Mouse (Mus musculus): ENCODE measurements around the gene Gm17387. TPM values are rescaled to one million over a fixed set of nuclear protein-coding genes. Genes with fewer than 3 reads are reported as not detected.

Gm17387 gene
- polyA plus RNA-seq, 1 experiment = not detected

GRCm38 (mm10) chr7:141003248-141004010 lies 25.5 kb upstream of the Gm17387 start:
- TF ChIP-seq POLR2A (IDR thresholded peaks at IDR 0.05; ENCODE audit: insufficient read depth, low read length) (no peak), EP300 (IDR thresholded peaks at IDR 0.05; ENCODE audit: insufficient read depth, low read depth, low read length) (no peak), CTCF (IDR thresholded peaks at IDR 0.05; ENCODE audit: low read depth, low read length) (no peak)
- H3K9ac ChIP-seq (ENCODE audit: low read depth, poor library complexity, severe bottlenecking) = no peak overlapping the region
- no peaks in the 10 kb centered on the region for H3K9me3 ChIP-seq (replicated peaks; ENCODE audit: control insufficient read depth, insufficient read depth, low read length, poor library complexity, severe bottlenecking)
- peaks cover 3% of the 10 kb centered on the region for H3K4me1 ChIP-seq (ENCODE audit: control insufficient read depth, insufficient read depth, low read length)
- H3K27me3 ChIP-seq (ENCODE audit: control insufficient read depth, insufficient read depth, low read length, poor library complexity, severe bottlenecking) = no peaks in the 10 kb centered on the region
- H3K36me3 ChIP-seq (ENCODE audit: control insufficient read depth, insufficient read depth, low read length, poor library complexity, severe bottlenecking) = no peaks in the 10 kb centered on the region
- H3K27ac ChIP-seq (ENCODE audit: insufficient read depth, low read length) = no peak overlapping the region
- H3K4me3 ChIP-seq (ENCODE audit: low read depth, low read length) = no peak overlapping the region

GRCm38 (mm10) chr7:141006446-141006845 lies 22.5 kb upstream of the Gm17387 start:
- H3K36me3 ChIP-seq (ENCODE audit: control insufficient read depth, insufficient read depth, low read length, poor library complexity, severe bottlenecking) = no peaks in the 10 kb centered on the region
- peaks cover 4% of the 10 kb centered on the region for H3K4me1 ChIP-seq (ENCODE audit: control insufficient read depth, insufficient read depth, low read length)
- no peak overlapping the region for H3K9ac ChIP-seq (ENCODE audit: low read depth, poor library complexity, severe bottlenecking)
- H3K27ac ChIP-seq (ENCODE audit: insufficient read depth, low read length) = peak overlapping the region; percentile 3; the same call in 1 of the 2 replicates
- no peaks in the 10 kb centered on the region for H3K27me3 ChIP-seq (ENCODE audit: control insufficient read depth, insufficient read depth, low read length, poor library complexity, severe bottlenecking)
- no peak overlapping the region for H3K4me3 ChIP-seq (ENCODE audit: low read depth, low read length)
- TF ChIP-seq EP300 (IDR thresholded peaks at IDR 0.05; ENCODE audit: insufficient read depth, low read depth, low read length) (peak; percentile 15; the same call in 1 of the 2 replicates), CTCF (IDR thresholded peaks at IDR 0.05; ENCODE audit: low read depth, low read length) (no peak), POLR2A (IDR thresholded peaks at IDR 0.05; ENCODE audit: insufficient read depth, low read length) (no peak)
- H3K9me3 ChIP-seq (replicated peaks; ENCODE audit: control insufficient read depth, insufficient read depth, low read length, poor library complexity, severe bottlenecking) = no peaks in the 10 kb centered on the region

- no peak overlapping the region for H3K4me3 ChIP-seq (ENCODE audit: low read depth, low read length)
- H3K27me3 ChIP-seq (ENCODE audit: control insufficient read depth, insufficient read depth, low read length, poor library complexity, severe bottlenecking) = no peaks in the 10 kb centered on the region
- TF ChIP-seq EP300 (IDR thresholded peaks at IDR 0.05; ENCODE audit: insufficient read depth, low read depth, low read length) (no peak), POLR2A (IDR thresholded peaks at IDR 0.05; ENCODE audit: insufficient read depth, low read length) (no peak), CTCF (IDR thresholded peaks at IDR 0.05; ENCODE audit: low read depth, low read length) (no peak)
- peak overlapping the region; percentile 36 for H3K9ac ChIP-seq (ENCODE audit: low read depth, poor library complexity, severe bottlenecking)
- peak overlapping the region; percentile 95 for H3K27ac ChIP-seq (ENCODE audit: insufficient read depth, low read length)
- H3K36me3 ChIP-seq (ENCODE audit: control insufficient read depth, insufficient read depth, low read length, poor library complexity, severe bottlenecking) = no peaks in the 10 kb centered on the region
- H3K9me3 ChIP-seq (replicated peaks; ENCODE audit: control insufficient read depth, insufficient read depth, low read length, poor library complexity, severe bottlenecking) = no peaks in the 10 kb centered on the region
- peaks cover 8% of the 10 kb centered on the region for H3K4me1 ChIP-seq (ENCODE audit: control insufficient read depth, insufficient read depth, low read length)
Measured at GRCm38 (mm10) chr7:141006914-141007313, 22.0 kb upstream of the Gm17387 start.

GRCm38 (mm10) chr7:141008312-141008761 lies 20.6 kb upstream of the Gm17387 start:
- Histone ChIP-seq H3K9me3 (replicated peaks; ENCODE audit: control insufficient read depth, insufficient read depth, low read length, poor library complexity, severe bottlenecking) (no peaks in the 10 kb centered on the region), H3K36me3 (ENCODE audit: control insufficient read depth, insufficient read depth, low read length, poor library complexity, severe bottlenecking) (no peaks in the 10 kb centered on the region), H3K4me3 (ENCODE audit: low read depth, low read length) (peak overlapping the region; percentile 37), H3K9ac (ENCODE audit: low read depth, poor library complexity, severe bottlenecking) (no peak overlapping the region; the same call in 1 of the 2 replicates), H3K27ac (ENCODE audit: insufficient read depth, low read length) (peak overlapping the region; percentile 95), H3K4me1 (ENCODE audit: control insufficient read depth, insufficient read depth, low read length) (peaks cover 13% of the 10 kb centered on the region), H3K27me3 (ENCODE audit: control insufficient read depth, insufficient read depth, low read length, poor library complexity, severe bottlenecking) (no peaks in the 10 kb centered on the region)
- TF ChIP-seq POLR2A (IDR thresholded peaks at IDR 0.05; ENCODE audit: insufficient read depth, low read length) (no peak), EP300 (IDR thresholded peaks at IDR 0.05; ENCODE audit: insufficient read depth, low read depth, low read length) (peak; percentile 83), CTCF (IDR thresholded peaks at IDR 0.05; ENCODE audit: low read depth, low read length) (peak; percentile 42)

- H3K36me3 ChIP-seq (ENCODE audit: control insufficient read depth, insufficient read depth, low read length, poor library complexity, severe bottlenecking) = no peaks in the 10 kb centered on the region
- H3K9ac ChIP-seq (ENCODE audit: low read depth, poor library complexity, severe bottlenecking) = peak overlapping the region; percentile 63
- H3K9me3 ChIP-seq (replicated peaks; ENCODE audit: control insufficient read depth, insufficient read depth, low read length, poor library complexity, severe bottlenecking) = no peaks in the 10 kb centered on the region
- peak overlapping the region; percentile 87 for H3K4me3 ChIP-seq (ENCODE audit: low read depth, low read length)
- no peaks in the 10 kb centered on the region for H3K27me3 ChIP-seq (ENCODE audit: control insufficient read depth, insufficient read depth, low read length, poor library complexity, severe bottlenecking)
- H3K4me1 ChIP-seq (ENCODE audit: control insufficient read depth, insufficient read depth, low read length) = peaks cover 13% of the 10 kb centered on the region
- TF ChIP-seq CTCF (IDR thresholded peaks at IDR 0.05; ENCODE audit: low read depth, low read length) (peak; percentile 97), POLR2A (IDR thresholded peaks at IDR 0.05; ENCODE audit: insufficient read depth, low read length) (no peak), EP300 (IDR thresholded peaks at IDR 0.05; ENCODE audit: insufficient read depth, low read depth, low read length) (peak; percentile 84)
- H3K27ac ChIP-seq (ENCODE audit: insufficient read depth, low read length) = peak overlapping the region; percentile 95
Measured at GRCm38 (mm10) chr7:141008938-141009660, 19.8 kb upstream of the Gm17387 start.
